Mouse (Mus musculus) heart, embryonic 12.5 days (tissue): Measurements from ENCODE around the gene Tspyl3. TPM values are rescaled to one million over a fixed set of nuclear protein-coding genes. Genes with fewer than 3 reads are reported as not detected.
A peak's percentile ranks its signal among the peaks of the same experiment; 100 is the strongest.
"Not testable (repeated sequence)": the region's sequence is repeated elsewhere in the genome, so short reads cannot be mapped to it uniquely, and the experiment has no call there.

Experiments
- ATAC-seq: fragments of 200-750 bp; cut with Nextera tagmentation; 2 replicates; pipeline ENCODE4 v1.8.0; 2017; ENCODE audit warnings: moderate TSS enrichment, moderate library complexity; ENCODE audit not compliant: insufficient number of reproducible peaks, low FRiP score
- H3K27ac ChIP-seq: fragments of 300-500 bp; sonication (generic); 2 replicates; pipeline ENCODE4 v1.5.1; 2016; ENCODE audit warnings: mild to moderate bottlenecking, moderate library complexity; ENCODE audit not compliant: poor library complexity, severe bottlenecking
- H3K27me3 ChIP-seq: fragments of 300-500 bp; sonication (generic); replicated peaks from 2 replicates; pipeline ENCODE4 v1.6.1; 2016; ENCODE audit warnings: mild to moderate bottlenecking, moderate library complexity
- H3K36me3 ChIP-seq: fragments of 300-500 bp; sonication (generic); 2 replicates; pipeline ENCODE4 v1.6.1; 2016; ENCODE audit warnings: mild to moderate bottlenecking, moderate library complexity
- H3K4me1 ChIP-seq: fragments of 300-500 bp; sonication (generic); replicated peaks from 2 replicates; pipeline ENCODE4 v1.6.1; 2016; ENCODE audit warnings: mild to moderate bottlenecking
- H3K4me2 ChIP-seq: fragments of 300-500 bp; sonication (generic); 2 replicates; pipeline ENCODE4 v1.6.1; 2016; ENCODE audit warnings: mild to moderate bottlenecking, moderate library complexity
- H3K4me3 ChIP-seq: fragments of 300-500 bp; sonication (generic); 2 replicates; pipeline ENCODE4 v1.5.1; 2016; ENCODE audit warnings: mild to moderate bottlenecking
- H3K9ac ChIP-seq: fragments of 300-500 bp; sonication (generic); 2 replicates; pipeline ENCODE4 v1.6.1; 2016; ENCODE audit warnings: mild to moderate bottlenecking, moderate library complexity
- H3K9me3 ChIP-seq: fragments of 300-500 bp; sonication (generic); replicated peaks from 2 replicates; pipeline ENCODE4 v1.6.1; 2016; ENCODE audit warnings: mild to moderate bottlenecking, moderate library complexity
- WGBS: fragments of 180-500 bp; shearing (Covaris S2); methylation state at CpG from one replicate; pipeline ENCODE4 v1.1.7; 2016; 5-methylcytosine and 5-hydroxymethylcytosine counted together
- polyA plus RNA-seq: library from polyadenylated mRNA; unstranded; fragments of >200 nt; fragmentation: Nextera tagmentation; extraction: Ambion mirVana; gene quantifications from 2 replicates; pipeline ENCODE4 v1.2.1, GENCODE M21; 2016

Gene Tspyl3
- 7.0 TPM in 2 replicates for polyA plus RNA-seq

DNA sequence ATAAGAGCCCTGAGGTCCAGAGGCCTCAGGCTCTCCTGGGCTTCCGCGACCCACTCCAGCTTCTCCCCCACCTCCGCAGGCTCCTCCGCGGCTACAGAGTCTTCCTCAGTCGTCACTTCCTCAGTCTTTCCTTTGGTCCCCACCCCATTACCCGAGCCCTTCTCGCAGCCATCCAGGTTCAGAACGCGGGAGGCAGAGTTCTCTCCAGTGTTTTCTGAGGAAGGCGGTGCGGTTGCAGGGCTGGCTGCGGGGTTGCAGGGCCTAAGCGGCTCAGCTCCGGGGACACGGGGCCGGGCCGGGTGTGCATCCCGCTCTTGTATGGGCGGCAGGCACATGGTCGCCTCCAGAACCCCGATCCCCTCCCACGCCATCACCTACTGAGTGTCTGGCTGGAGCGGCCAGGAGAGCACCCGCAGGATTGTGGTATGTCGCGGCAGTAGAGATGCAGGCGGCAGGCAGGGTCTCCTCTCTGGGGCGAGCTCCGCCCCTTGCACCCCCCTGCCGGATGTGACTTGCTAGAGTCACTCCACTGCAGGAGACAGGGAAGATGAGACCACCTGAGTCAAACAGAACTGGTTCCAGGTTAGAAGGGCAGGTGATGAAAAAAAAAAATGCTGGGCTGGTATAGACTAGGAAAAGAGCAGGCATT lies at the start of gene Tspyl3:
Tspyl3 (minus strand) TSS at position 496 of the 649 bp plus-strand sequence.
- peak; percentile 43; the same call in 1 of the 2 replicates for ATAC-seq
- peak within 1 kb of the TSS; percentile 88 for H3K9ac ChIP-seq
- peak within 1 kb of the TSS; percentile 97 for H3K4me2 ChIP-seq
- under 1% methylated on average over 31 of the region's 31 CpGs for WGBS
- peak within 1 kb of the TSS; percentile 75 for H3K4me3 ChIP-seq
- H3K4me1 ChIP-seq: peaks cover 28% of the 10 kb centered on the region
- no peaks in the 10 kb centered on the region for H3K27me3 ChIP-seq
- H3K9me3 ChIP-seq: no peaks in the 10 kb centered on the region
- H3K36me3 ChIP-seq: peaks cover 27% of the 10 kb centered on the region
- H3K27ac ChIP-seq: peak within 1 kb of the TSS; percentile 50

GRCm38 (mm10) chr2:153274919-153275247 lies 49.6 kb upstream of the Tspyl3 start:
- no peaks in the 10 kb centered on the region for H3K36me3 ChIP-seq
- peaks cover 10% of the 10 kb centered on the region for H3K4me1 ChIP-seq
- 0 out of 2 replicates have a peak, but pooled peaks cover 3% of the 10 kb centered on the region for H3K9me3 ChIP-seq
- no peak overlapping the region for H3K4me2 ChIP-seq
- no peak overlapping the region for H3K9ac ChIP-seq
- no peak overlapping the region for H3K4me3 ChIP-seq
- ATAC-seq: no peak
- H3K27me3 ChIP-seq: no peaks in the 10 kb centered on the region
- H3K27ac ChIP-seq: no peak overlapping the region
- 78% methylated on average over 6 of the region's 6 CpGs for WGBS

- H3K4me1 ChIP-seq: peaks cover 12% of the 10 kb centered on the region
- H3K4me3 ChIP-seq, H3K27ac ChIP-seq, H3K27me3 ChIP-seq, H3K9ac ChIP-seq, H3K36me3 ChIP-seq, H3K9me3 ChIP-seq, H3K4me2 ChIP-seq: not testable (repeated sequence)
- 59% methylated on average over 6 of the region's 6 CpGs for WGBS
- peak; percentile 46 for ATAC-seq
Observed at GRCm38 (mm10) chr2:153274200-153274918, 49.1 kb upstream of the Tspyl3 start.

DNA sequence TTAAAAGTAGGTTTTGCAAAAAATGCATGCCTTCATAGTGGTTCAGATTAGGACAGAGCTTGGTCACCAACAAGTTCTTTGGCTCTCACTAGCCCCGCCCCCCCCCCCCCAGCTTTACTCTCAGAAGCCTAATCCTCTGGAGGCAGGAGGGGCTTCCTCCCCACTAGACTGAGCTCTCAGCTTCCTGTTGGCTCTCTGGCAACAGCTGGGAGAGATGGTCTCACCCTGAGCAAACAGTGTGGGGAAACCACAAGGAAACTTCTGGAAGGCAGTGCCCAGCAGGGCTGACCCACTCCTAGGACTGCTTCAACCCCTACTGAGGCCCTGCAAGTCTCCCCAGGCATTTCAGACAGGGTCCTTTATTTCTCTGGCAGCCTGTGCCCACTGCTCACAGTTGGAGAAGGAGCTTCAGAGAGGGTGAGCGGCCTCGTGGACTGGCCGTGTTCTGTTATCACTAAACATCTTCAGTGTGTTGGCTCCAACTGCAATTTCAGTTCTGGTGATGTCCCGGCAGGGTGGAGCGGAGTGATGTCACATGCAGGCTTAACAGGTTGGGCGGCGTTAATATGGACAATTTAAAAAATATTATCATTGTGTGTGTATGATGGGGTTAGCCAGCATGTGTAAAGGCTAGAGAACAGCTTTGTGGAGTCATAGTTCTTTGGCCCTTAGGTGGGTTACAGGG lies 45.1 kb upstream of the Tspyl3 start:
- H3K27ac ChIP-seq, H3K27me3 ChIP-seq, H3K9me3 ChIP-seq, H3K4me3 ChIP-seq, H3K9ac ChIP-seq, H3K4me2 ChIP-seq: not testable (repeated sequence)
- WGBS: 58% methylated on average over 8 of the region's 8 CpGs
- peaks cover 12% of the 10 kb centered on the region for H3K4me1 ChIP-seq
- H3K36me3 ChIP-seq: peaks cover 16% of the 10 kb centered on the region
- ATAC-seq: peak; percentile 29; the same call in 1 of the 2 replicates

- Histone ChIP-seq H3K4me3 (no peak overlapping the region), H3K27ac (no peak overlapping the region), H3K4me2 (no peak overlapping the region), H3K9ac (no peak overlapping the region), H3K36me3 (peaks cover 43% of the 10 kb centered on the region), H3K9me3 (no peaks in the 10 kb centered on the region), H3K27me3 (no peaks in the 10 kb centered on the region), H3K4me1 (peaks cover 4% of the 10 kb centered on the region)
- no peak for ATAC-seq
- WGBS: 82% methylated on average over 2 of the region's 2 CpGs
Observed at GRCm38 (mm10) chr2:153267331-153267730, 42.1 kb upstream of the Tspyl3 start.

DNA sequence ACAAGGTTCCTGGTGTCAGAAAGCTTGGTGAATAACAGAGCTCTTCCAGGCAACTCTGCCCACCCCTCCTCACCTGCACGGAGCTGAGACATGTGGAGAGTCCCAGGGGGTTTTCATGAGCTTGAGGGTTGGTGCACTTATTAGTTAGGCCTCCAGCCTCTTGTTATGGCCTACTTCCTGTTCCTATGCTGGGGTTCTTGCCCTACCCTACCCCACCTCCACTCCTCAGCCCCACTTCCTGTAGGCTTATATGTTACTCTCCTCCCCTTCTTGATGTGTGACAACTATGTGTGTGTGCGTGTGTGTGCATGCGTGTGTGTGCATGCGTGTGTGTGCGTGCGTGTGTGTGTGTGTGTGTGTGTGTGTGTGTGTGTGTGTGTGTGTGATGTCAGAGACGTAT lies 37.8 kb upstream of the Tspyl3 start:
- no peaks in the 10 kb centered on the region for H3K9me3 ChIP-seq
- H3K27me3 ChIP-seq: no peaks in the 10 kb centered on the region
- 87% methylated on average over 5 of the region's 7 CpGs for WGBS
- H3K4me3 ChIP-seq: no peak overlapping the region
- no peak overlapping the region for H3K27ac ChIP-seq
- ATAC-seq: no peak
- peaks cover 66% of the 10 kb centered on the region for H3K36me3 ChIP-seq
- no peak overlapping the region for H3K9ac ChIP-seq
- H3K4me2 ChIP-seq: no peak overlapping the region
- peaks cover 21% of the 10 kb centered on the region for H3K4me1 ChIP-seq

DNA sequence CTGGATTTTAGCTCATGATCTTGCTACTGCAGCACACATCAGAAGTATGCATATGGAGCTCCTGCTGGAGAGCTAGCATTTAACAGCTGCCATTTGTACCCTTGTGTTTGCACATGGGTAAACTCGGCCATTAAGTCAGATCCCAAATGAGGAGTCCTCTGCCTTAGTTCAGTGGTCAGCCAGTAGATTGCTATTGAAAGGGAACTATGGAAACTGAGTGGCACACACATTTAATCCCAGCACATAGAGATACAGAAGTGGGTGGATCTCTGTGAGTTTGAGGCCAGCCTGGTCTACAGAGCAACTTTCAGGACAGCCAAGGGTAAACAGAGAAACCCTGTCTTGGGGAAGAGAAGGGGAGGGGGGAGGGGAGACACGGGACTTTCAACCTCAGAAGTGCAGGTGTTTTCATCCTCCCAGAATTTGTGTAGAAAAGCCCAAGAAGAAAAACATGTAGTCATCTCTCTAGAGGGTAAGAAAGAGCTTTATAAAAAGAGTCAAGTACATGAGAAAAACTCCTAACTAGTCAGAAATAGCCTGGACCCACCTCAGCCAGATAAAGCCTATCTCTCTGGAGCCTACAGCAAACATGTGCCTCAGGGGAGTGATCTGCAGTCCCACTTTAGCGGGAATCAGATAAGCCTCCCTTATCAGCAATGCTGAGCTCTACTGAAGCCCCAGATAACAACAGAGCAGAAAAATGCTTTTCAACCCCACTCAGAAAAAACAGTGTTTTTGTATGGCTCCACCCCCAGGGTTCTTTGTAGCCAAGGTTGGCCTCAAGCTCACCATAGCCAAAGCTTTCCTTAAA lies 34.8 kb upstream of the Tspyl3 start:
- Histone ChIP-seq H3K4me2 (no peak overlapping the region), H3K4me1 (peaks cover 21% of the 10 kb centered on the region), H3K27ac (no peak overlapping the region), H3K27me3 (no peaks in the 10 kb centered on the region), H3K36me3 (peaks cover 49% of the 10 kb centered on the region), H3K4me3 (no peak overlapping the region), H3K9ac (no peak overlapping the region), H3K9me3 (no peaks in the 10 kb centered on the region)
- no peak for ATAC-seq
- 17% methylated on average over 3 of the region's 3 CpGs for WGBS

GRCm38 (mm10) chr2:153259030-153259863 lies 34.0 kb upstream of the Tspyl3 start:
- Histone ChIP-seq H3K9ac (no peak overlapping the region), H3K4me1 (peaks cover 21% of the 10 kb centered on the region), H3K4me3 (no peak overlapping the region), H3K36me3 (peaks cover 44% of the 10 kb centered on the region), H3K4me2 (no peak overlapping the region), H3K27ac (no peak overlapping the region), H3K9me3 (no peaks in the 10 kb centered on the region), H3K27me3 (no peaks in the 10 kb centered on the region)
- 49% methylated on average over 12 of the region's 12 CpGs for WGBS
- ATAC-seq: no peak

DNA sequence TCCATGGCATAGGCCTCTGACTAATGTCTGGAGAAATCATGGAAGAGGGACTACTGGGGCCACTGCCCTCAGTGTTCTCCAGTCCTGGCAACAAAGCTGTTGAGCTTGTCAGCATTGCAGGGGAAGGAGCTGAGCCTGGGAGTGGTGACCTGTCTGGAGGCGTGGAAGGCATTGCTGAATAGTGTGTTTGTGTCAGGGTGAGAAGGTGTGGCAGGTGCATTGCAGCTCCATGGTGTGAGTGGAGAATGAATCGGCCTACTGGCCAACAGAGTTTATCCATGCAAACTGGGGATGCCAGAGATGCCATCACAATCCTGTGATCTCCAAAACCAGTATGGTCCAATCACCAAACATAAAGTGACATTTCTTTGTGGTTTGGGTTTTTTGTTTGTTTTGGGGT lies 31.4 kb upstream of the Tspyl3 start:
- 73% methylated on average over 2 of the region's 2 CpGs for WGBS
- ATAC-seq: no peak
- H3K9me3 ChIP-seq: no peaks in the 10 kb centered on the region
- H3K36me3 ChIP-seq: peaks cover 34% of the 10 kb centered on the region
- no peak overlapping the region for H3K4me2 ChIP-seq
- peaks cover 21% of the 10 kb centered on the region for H3K4me1 ChIP-seq
- H3K9ac ChIP-seq: no peak overlapping the region
- no peak overlapping the region for H3K27ac ChIP-seq
- H3K27me3 ChIP-seq: no peaks in the 10 kb centered on the region
- no peak overlapping the region for H3K4me3 ChIP-seq

- no peak for ATAC-seq
- no peaks in the 10 kb centered on the region for H3K4me1 ChIP-seq
- H3K36me3 ChIP-seq: peaks cover 60% of the 10 kb centered on the region
- no peak overlapping the region for H3K27ac ChIP-seq
- no peaks in the 10 kb centered on the region for H3K9me3 ChIP-seq
- no peak overlapping the region for H3K4me3 ChIP-seq
- WGBS: 83% methylated on average over 5 of the region's 5 CpGs
- H3K4me2 ChIP-seq: no peak overlapping the region
- H3K27me3 ChIP-seq: no peaks in the 10 kb centered on the region
- no peak overlapping the region for H3K9ac ChIP-seq
Observed at GRCm38 (mm10) chr2:153249751-153250150, 24.5 kb upstream of the Tspyl3 start.
